Mouse (Mus musculus): ENCODE results near the gene Slmap.
"Not testable (repeated sequence)": the region's sequence is repeated elsewhere in the genome, so short reads cannot be mapped to it uniquely, and the experiment has no call there.

Gene Slmap

GRCm38 (mm10) chr14:26532752-26533151 lies 2.0 kb downstream of the Slmap start:
- no peak for DNase-seq

- no peak for DNase-seq
Measured at GRCm38 (mm10) chr14:26531410-26532313, 3.1 kb downstream of the Slmap start.

GRCm38 (mm10) chr14:26530350-26530749 lies 4.4 kb downstream of the Slmap start:
- peak; percentile 16 for DNase-seq

- no peak for DNase-seq
Measured at GRCm38 (mm10) chr14:26528296-26528695, 6.4 kb downstream of the Slmap start.

GRCm38 (mm10) chr14:26525955-26526354 lies 8.8 kb downstream of the Slmap start:
- no peak for DNase-seq

GRCm38 (mm10) chr14:26523082-26523481 lies 11.6 kb downstream of the Slmap start:
- no peak for DNase-seq

GRCm38 (mm10) chr14:26519831-26520230 lies 14.9 kb downstream of the Slmap start:
- DNase-seq, result no peak

GRCm38 (mm10) chr14:26517843-26518242 lies 16.9 kb downstream of the Slmap start:
- DNase-seq, result no peak

- DNase-seq, result not testable (repeated sequence)
Measured at GRCm38 (mm10) chr14:26516232-26516631, 18.5 kb downstream of the Slmap start.

GRCm38 (mm10) chr14:26515802-26516201 lies 18.9 kb downstream of the Slmap start:
- peak; percentile 34 for DNase-seq

GRCm38 (mm10) chr14:26510545-26510944 lies 24.2 kb downstream of the Slmap start:
- no peak for DNase-seq

GRCm38 (mm10) chr14:26508150-26508549 lies 26.6 kb downstream of the Slmap start:
- no peak for DNase-seq

- DNase-seq, result no peak
Measured at GRCm38 (mm10) chr14:26507361-26507760, 27.4 kb downstream of the Slmap start.

GRCm38 (mm10) chr14:26504541-26504940 lies 30.2 kb downstream of the Slmap start:
- no peak for DNase-seq

- no peak for DNase-seq
Measured at GRCm38 (mm10) chr14:26500136-26500933, 34.4 kb downstream of the Slmap start.

- DNase-seq, result no peak
Measured at GRCm38 (mm10) chr14:26495021-26495420, 39.7 kb downstream of the Slmap start.

- DNase-seq, result peak; percentile 86
Measured at GRCm38 (mm10) chr14:26491150-26491549, 43.6 kb downstream of the Slmap start.

GRCm38 (mm10) chr14:26488329-26489020 lies 46.3 kb downstream of the Slmap start:
- peak; percentile 42 for DNase-seq

GRCm38 (mm10) chr14:26486416-26487198 lies 48.1 kb downstream of the Slmap start:
- DNase-seq, result peak; percentile 68

- no peak for DNase-seq
Measured at GRCm38 (mm10) chr14:26481457-26481856, 53.3 kb downstream of the Slmap start.

- no peak for DNase-seq
Measured at GRCm38 (mm10) chr14:26477738-26478137, 57.0 kb downstream of the Slmap start.

GRCm38 (mm10) chr14:26476391-26476790 lies 58.3 kb downstream of the Slmap start:
- no peak for DNase-seq

Data from lung, postnatal 10 days (tissue).